11 mouse cellular contexts compared by ENCODE assay signal in the genomic region with DNA sequence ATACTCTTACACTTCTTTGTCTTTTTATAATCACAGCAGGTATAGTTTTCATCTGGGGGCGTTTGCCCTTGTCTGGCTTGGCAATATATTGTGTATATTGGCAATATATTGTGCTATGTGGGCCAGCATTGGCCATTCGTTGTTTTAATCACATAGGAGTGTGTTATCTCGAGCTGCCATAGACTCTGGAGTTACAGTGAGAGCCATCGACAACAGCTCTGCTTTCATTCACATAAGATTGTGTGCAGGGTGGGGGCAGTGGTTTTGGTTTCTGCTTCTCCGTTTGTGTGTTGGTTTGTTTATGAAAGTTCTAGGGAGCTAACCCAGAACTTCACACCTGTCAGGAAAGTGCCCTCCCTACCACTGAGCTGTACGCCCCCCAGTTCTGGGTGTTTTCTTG. TPM values are rescaled to one million over a fixed set of nuclear protein-coding genes. Genes with fewer than 3 reads are reported as not detected.
DNase-seq lines count a peak whose midpoint lies in the region; ATAC-seq and TF ChIP-seq lines count a peak whose summit lies in the region.
"Had no signal": no experiment of that assay in that cellular context is flagged by ENCODE, and none has a peak within 500 bp of the region (broad histone marks: within the 10 kb centered on the region; RNA-seq: fewer than 3 reads in every experiment).

No protein-coding gene starts in this region.

- no peaks in the 10 kb centered on the region for H3K9me3 ChIP-seq in heart, embryonic 15.5 days (replicated peaks)
- no peaks in the 10 kb centered on the region for H3K9me3 ChIP-seq in lung, embryonic 16.5 days (ENCODE audit: control insufficient read depth, low read length)

- H3K36me3 ChIP-seq in heart, embryonic 15.5 days: peaks cover 24% of the 10 kb centered on the region; the same call in 1 of the 2 replicates
- H3K36me3 ChIP-seq in lung, embryonic 16.5 days (ENCODE audit: control insufficient read depth, insufficient read depth, low read length): peaks cover 15% of the 10 kb centered on the region

- intact Hi-C loops in heart, postnatal 36 days (cut with DNase I): loop anchor here (5.0 kb wide), 1 partner anchor 139 kb away; the partner anchor contains the start of gene Ptpn14

- no peak for ATAC-seq in heart, embryonic 15.5 days (replicated peaks; ENCODE audit: insufficient number of reproducible peaks, insufficient read depth, low FRiP score, low read depth)
- ATAC-seq in lung, embryonic 16.5 days (ENCODE audit: low read depth): no peak
- ATAC-seq in megakaryocyte progenitor cell, adult 5-6 weeks (replicated peaks; ENCODE audit: poor library complexity): peak; percentile 32
- ATAC-seq in monocyte, adult 5-6 weeks (replicated peaks; ENCODE audit: insufficient number of reproducible peaks, low FRiP score, low TSS enrichment, poor library complexity, severe bottlenecking): no peak

- no peak overlapping the region for H3K4me3 ChIP-seq in heart, embryonic 15.5 days
- H3K4me3 ChIP-seq in lung, embryonic 16.5 days (ENCODE audit: low read length): no peak overlapping the region
- H3K4me3 ChIP-seq in embryonic fibroblast, embryonic 13.5 days (ENCODE audit: insufficient read depth, low read length): no peak overlapping the region

- H3K27me3 ChIP-seq in heart, embryonic 15.5 days: no peaks in the 10 kb centered on the region
- H3K27me3 ChIP-seq in lung, embryonic 16.5 days (ENCODE audit: control insufficient read depth, insufficient read depth, low read depth, low read length): no peaks in the 10 kb centered on the region

- peak overlapping the region; percentile 39; the same call in 1 of the 2 replicates for H3K4me2 ChIP-seq in heart, embryonic 15.5 days
- H3K4me2 ChIP-seq in lung, embryonic 16.5 days (ENCODE audit: low read depth, low read length): no peak overlapping the region

- WGBS in heart, embryonic 15.5 days: 39% methylated on average over 6 of the region's 6 CpGs
- 60% methylated on average over 6 of the region's 6 CpGs for WGBS in lung, embryonic 16.5 days

- TF ChIP-seq CTCF in embryonic fibroblast, embryonic 13.5 days (IDR thresholded peaks at IDR 0.05; ENCODE audit: borderline replicate concordance, insufficient read depth, low read length): no peak

- DNase-seq in heart, postnatal 36 days: no peak
- DNase-seq in lung, postnatal 25 days (ENCODE audit: low spot score): no peak
- no peak for DNase-seq in c-Kit-positive CD71-positive TER-119-positive erythroid progenitor cells, embryonic 14.5 days (ENCODE audit: low spot score)
- DNase-seq: adrenal gland, postnatal 25 days; cerebellum, adult 2 months had no signal

- H3K9ac ChIP-seq in heart, embryonic 15.5 days: no peak overlapping the region
- peak overlapping the region; percentile 38; the same call in 1 of the 2 replicates for H3K9ac ChIP-seq in lung, embryonic 16.5 days (ENCODE audit: low read length)

- peaks cover 33% of the 10 kb centered on the region for H3K4me1 ChIP-seq in heart, embryonic 15.5 days (replicated peaks)
- peaks cover 17% of the 10 kb centered on the region for H3K4me1 ChIP-seq in lung, embryonic 16.5 days (replicated peaks; ENCODE audit: control insufficient read depth, insufficient read depth, low read length)
- H3K4me1 ChIP-seq in embryonic fibroblast, embryonic 13.5 days (ENCODE audit: control insufficient read depth, insufficient read depth, low read length): peaks cover 8% of the 10 kb centered on the region

- TF ChIP-seq POLR2A in embryonic fibroblast, embryonic 13.5 days (IDR thresholded peaks at IDR 0.05; ENCODE audit: low read depth, low read length): no peak

- peak overlapping the region; percentile 87 for H3K27ac ChIP-seq in heart, embryonic 15.5 days
- peak overlapping the region; percentile 95 for H3K27ac ChIP-seq in lung, embryonic 16.5 days (ENCODE audit: low read length)
- peak overlapping the region; percentile 60; the same call in 1 of the 2 replicates for H3K27ac ChIP-seq in embryonic fibroblast, embryonic 13.5 days (ENCODE audit: insufficient read depth, low read length)
- H3K27ac ChIP-seq: macrophage had no signal

RNA-seq across cellular contexts. Expression of gene Smyd2, which starts 55.5 kb away (rescaled TPM):
- polyA plus RNA-seq in heart, embryonic 15.5 days (2015; fragmentation: Nextera tagmentation; extraction: Ambion mirVana): 208 and 210 TPM in 2 replicates
- 100 to 1,000 TPM; 101 to 110 TPM for total RNA-seq in heart, postnatal 36 days (2021)
- 75.6 and 80.3 TPM in 2 replicates for polyA plus RNA-seq in lung, embryonic 16.5 days (2015; fragmentation: Nextera tagmentation; extraction: Ambion mirVana)
- 47.4 and 48.6 TPM in 2 replicates for polyA plus RNA-seq in embryonic fibroblast, embryonic 13.5 days (2011; ENCODE audit: insufficient read length, low read depth, missing spikeins)
- total RNA-seq in megakaryocyte progenitor cell, adult 5-6 weeks (2015): 88.9 and 94.8 TPM in 2 replicates
- total RNA-seq in megakaryocyte progenitor cell, adult 5-6 weeks (2017): 99.6 and 139 TPM in 2 replicates
- total RNA-seq in monocyte, adult 5-6 weeks (2017): 0.76 to 3.5 TPM (median 0.96 TPM) in 3 replicates

Comparison
In these comparisons a context has a peak if more than half of its experiments do, and no peak if none do; other contexts are left out.
1. RNA of gene Smyd2, which starts 55.5 kb away (total RNA-seq): 101 to 110 TPM in heart, postnatal 36 days and 88.9 to 139 TPM in megakaryocyte progenitor cell, adult 5-6 weeks; 0.76 to 3.5 TPM in monocyte, adult 5-6 weeks; every median in the first group is over 10 times any median in the second.
2. Peak in every context shown above with its lines, with median percentiles within 50 percentile points of each other: H3K27ac ChIP-seq.